Mouse (Mus musculus): Measurements from ENCODE around the gene Mrpl3. TPM values are rescaled to one million over a fixed set of nuclear protein-coding genes. Genes with fewer than 3 reads are reported as not detected.

The Mrpl3 gene
- polyA plus RNA-seq, 1 experiment from 2014 or later, result 92.1 TPM

- H3K4me1 ChIP-seq (replicated peaks; ENCODE audit: control insufficient read depth, insufficient read depth, low read length), result peaks cover 15% of the 10 kb centered on the region
- no peak overlapping the region for H3K4me2 ChIP-seq (ENCODE audit: low read length)
- ATAC-seq, result no peak
- H3K9ac ChIP-seq (replicated peaks; ENCODE audit: low read depth, low read length), result no peak overlapping the region
- H3K27ac ChIP-seq (ENCODE audit: low read length), result no peak overlapping the region
- no peaks in the 10 kb centered on the region for H3K9me3 ChIP-seq (ENCODE audit: control insufficient read depth, low read length)
- H3K27me3 ChIP-seq (replicated peaks; ENCODE audit: control insufficient read depth, insufficient read depth, low read length), result no peaks in the 10 kb centered on the region
- H3K4me3 ChIP-seq (replicated peaks; ENCODE audit: low read length), result no peak overlapping the region
- WGBS, result 65% methylated on average over 2 of the region's 2 CpGs
- no peaks in the 10 kb centered on the region for H3K36me3 ChIP-seq (ENCODE audit: control insufficient read depth, insufficient read depth)
These were observed 2.8 kb upstream of the Mrpl3 start for GRCm38 (mm10) chr9:105050257-105050656.

- Histone ChIP-seq H3K4me3 (replicated peaks; ENCODE audit: low read length) (peak overlapping the region; percentile 100), H3K27ac (ENCODE audit: low read length) (no peak overlapping the region), H3K4me1 (replicated peaks; ENCODE audit: control insufficient read depth, insufficient read depth, low read length) (peaks cover 10% of the 10 kb centered on the region), H3K9me3 (ENCODE audit: control insufficient read depth, low read length) (no peaks in the 10 kb centered on the region), H3K4me2 (ENCODE audit: low read length) (peak overlapping the region; percentile 88), H3K36me3 (ENCODE audit: control insufficient read depth, insufficient read depth) (peaks cover 29% of the 10 kb centered on the region), H3K9ac (replicated peaks; ENCODE audit: low read depth, low read length) (peak overlapping the region; percentile 99), H3K27me3 (replicated peaks; ENCODE audit: control insufficient read depth, insufficient read depth, low read length) (no peaks in the 10 kb centered on the region)
- 50% methylated on average over 4 of the region's 4 CpGs for WGBS
- no peak for ATAC-seq
These were observed 773 bp downstream of the Mrpl3 start for GRCm38 (mm10) chr9:105053812-105054211.

GRCm38 (mm10) chr9:105069106-105069505 lies 16.1 kb downstream of the Mrpl3 start:
- Histone ChIP-seq H3K9ac (replicated peaks; ENCODE audit: low read depth, low read length) (no peak overlapping the region), H3K4me2 (ENCODE audit: low read length) (no peak overlapping the region), H3K27ac (ENCODE audit: low read length) (no peak overlapping the region), H3K27me3 (replicated peaks; ENCODE audit: control insufficient read depth, insufficient read depth, low read length) (no peaks in the 10 kb centered on the region), H3K4me1 (replicated peaks; ENCODE audit: control insufficient read depth, insufficient read depth, low read length) (0 out of 2 replicates have a peak, but pooled peaks cover 3% of the 10 kb centered on the region), H3K36me3 (ENCODE audit: control insufficient read depth, insufficient read depth) (peaks cover 12% of the 10 kb centered on the region), H3K4me3 (replicated peaks; ENCODE audit: low read length) (no peak overlapping the region), H3K9me3 (ENCODE audit: control insufficient read depth, low read length) (no peaks in the 10 kb centered on the region)
- WGBS, result 60% methylated on average over 10 of the region's 10 CpGs
- ATAC-seq, result no peak

GRCm38 (mm10) chr9:105072991-105073748 lies 20.1 kb downstream of the Mrpl3 start:
- peaks cover 6% of the 10 kb centered on the region for H3K36me3 ChIP-seq (ENCODE audit: control insufficient read depth, insufficient read depth)
- H3K27ac ChIP-seq (ENCODE audit: low read length), result no peak overlapping the region
- 0 out of 2 replicates have a peak, but pooled peaks cover 3% of the 10 kb centered on the region for H3K4me1 ChIP-seq (replicated peaks; ENCODE audit: control insufficient read depth, insufficient read depth, low read length)
- H3K4me2 ChIP-seq (ENCODE audit: low read length), result no peak overlapping the region
- WGBS, result 54% methylated on average over 4 of the region's 4 CpGs
- H3K27me3 ChIP-seq (replicated peaks; ENCODE audit: control insufficient read depth, insufficient read depth, low read length), result no peaks in the 10 kb centered on the region
- H3K9ac ChIP-seq (replicated peaks; ENCODE audit: low read depth, low read length), result no peak overlapping the region
- no peaks in the 10 kb centered on the region for H3K9me3 ChIP-seq (ENCODE audit: control insufficient read depth, low read length)
- no peak for ATAC-seq
- no peak overlapping the region for H3K4me3 ChIP-seq (replicated peaks; ENCODE audit: low read length)

GRCm38 (mm10) chr9:105074851-105075250 lies 21.8 kb downstream of the Mrpl3 start:
- H3K9ac ChIP-seq (replicated peaks; ENCODE audit: low read depth, low read length), result no peak overlapping the region
- ATAC-seq, result no peak
- no peaks in the 10 kb centered on the region for H3K4me1 ChIP-seq (replicated peaks; ENCODE audit: control insufficient read depth, insufficient read depth, low read length)
- 91% methylated on average over 8 of the region's 8 CpGs for WGBS
- peaks cover 6% of the 10 kb centered on the region for H3K36me3 ChIP-seq (ENCODE audit: control insufficient read depth, insufficient read depth)
- no peak overlapping the region for H3K4me3 ChIP-seq (replicated peaks; ENCODE audit: low read length)
- H3K27ac ChIP-seq (ENCODE audit: low read length), result no peak overlapping the region
- no peaks in the 10 kb centered on the region for H3K9me3 ChIP-seq (ENCODE audit: control insufficient read depth, low read length)
- no peaks in the 10 kb centered on the region for H3K27me3 ChIP-seq (replicated peaks; ENCODE audit: control insufficient read depth, insufficient read depth, low read length)
- no peak overlapping the region for H3K4me2 ChIP-seq (ENCODE audit: low read length)

GRCm38 (mm10) chr9:105076756-105077424 lies 23.9 kb downstream of the Mrpl3 start:
- 91% methylated on average over 13 of the region's 13 CpGs for WGBS
- Histone ChIP-seq H3K4me3 (replicated peaks; ENCODE audit: low read length) (no peak overlapping the region), H3K9ac (replicated peaks; ENCODE audit: low read depth, low read length) (no peak overlapping the region), H3K4me2 (ENCODE audit: low read length) (no peak overlapping the region), H3K4me1 (replicated peaks; ENCODE audit: control insufficient read depth, insufficient read depth, low read length) (no peaks in the 10 kb centered on the region), H3K27me3 (replicated peaks; ENCODE audit: control insufficient read depth, insufficient read depth, low read length) (no peaks in the 10 kb centered on the region), H3K36me3 (ENCODE audit: control insufficient read depth, insufficient read depth) (peaks cover 4% of the 10 kb centered on the region), H3K9me3 (ENCODE audit: control insufficient read depth, low read length) (no peaks in the 10 kb centered on the region), H3K27ac (ENCODE audit: low read length) (no peak overlapping the region)
- ATAC-seq, result no peak

- Histone ChIP-seq H3K4me1 (replicated peaks; ENCODE audit: control insufficient read depth, insufficient read depth, low read length) (no peaks in the 10 kb centered on the region), H3K4me2 (ENCODE audit: low read length) (no peak overlapping the region), H3K27me3 (replicated peaks; ENCODE audit: control insufficient read depth, insufficient read depth, low read length) (no peaks in the 10 kb centered on the region), H3K27ac (ENCODE audit: low read length) (no peak overlapping the region), H3K9ac (replicated peaks; ENCODE audit: low read depth, low read length) (no peak overlapping the region), H3K4me3 (replicated peaks; ENCODE audit: low read length) (no peak overlapping the region), H3K36me3 (ENCODE audit: control insufficient read depth, insufficient read depth) (peaks cover 4% of the 10 kb centered on the region), H3K9me3 (ENCODE audit: control insufficient read depth, low read length) (no peaks in the 10 kb centered on the region)
- WGBS, result 92% methylated on average over 4 of the region's 4 CpGs
- no peak for ATAC-seq
These were observed 25.4 kb downstream of the Mrpl3 start for GRCm38 (mm10) chr9:105078460-105078859.

- Histone ChIP-seq H3K4me2 (ENCODE audit: low read length) (no peak overlapping the region), H3K4me3 (replicated peaks; ENCODE audit: low read length) (no peak overlapping the region), H3K4me1 (replicated peaks; ENCODE audit: control insufficient read depth, insufficient read depth, low read length) (no peaks in the 10 kb centered on the region), H3K9ac (replicated peaks; ENCODE audit: low read depth, low read length) (no peak overlapping the region), H3K36me3 (ENCODE audit: control insufficient read depth, insufficient read depth) (peaks cover 4% of the 10 kb centered on the region), H3K27ac (ENCODE audit: low read length) (no peak overlapping the region), H3K27me3 (replicated peaks; ENCODE audit: control insufficient read depth, insufficient read depth, low read length) (no peaks in the 10 kb centered on the region), H3K9me3 (ENCODE audit: control insufficient read depth, low read length) (no peaks in the 10 kb centered on the region)
- ATAC-seq, result no peak
- WGBS, result 93% methylated on average over 3 of the region's 3 CpGs
These were observed 27.2 kb downstream of the Mrpl3 start for GRCm38 (mm10) chr9:105080246-105080645.

GRCm38 (mm10) chr9:105100807-105101570 lies 48.0 kb downstream of the Mrpl3 start:
- H3K4me3 ChIP-seq (replicated peaks; ENCODE audit: low read length), result no peak overlapping the region
- no peaks in the 10 kb centered on the region for H3K36me3 ChIP-seq (ENCODE audit: control insufficient read depth, insufficient read depth)
- H3K4me1 ChIP-seq (replicated peaks; ENCODE audit: control insufficient read depth, insufficient read depth, low read length), result no peaks in the 10 kb centered on the region
- no peak overlapping the region for H3K9ac ChIP-seq (replicated peaks; ENCODE audit: low read depth, low read length)
- H3K9me3 ChIP-seq (ENCODE audit: control insufficient read depth, low read length), result no peaks in the 10 kb centered on the region
- WGBS, result 77% methylated on average over 15 of the region's 15 CpGs
- no peak overlapping the region for H3K27ac ChIP-seq (ENCODE audit: low read length)
- no peaks in the 10 kb centered on the region for H3K27me3 ChIP-seq (replicated peaks; ENCODE audit: control insufficient read depth, insufficient read depth, low read length)
- no peak for ATAC-seq
- H3K4me2 ChIP-seq (ENCODE audit: low read length), result no peak overlapping the region
